Mouse (Mus musculus) limb, embryonic 13.5 days (tissue): Measurements from ENCODE around the gene Mmachc. TPM values are rescaled to one million over a fixed set of nuclear protein-coding genes. Genes with fewer than 3 reads are reported as not detected.
"Not testable (repeated sequence)": the region's sequence is repeated elsewhere in the genome, so short reads cannot be mapped to it uniquely, and the experiment has no call there.

Source experiments
- ATAC-seq: fragments of 200-750 bp; cut with Nextera tagmentation; 2 replicates; pipeline ENCODE4 v1.8.0; 2017; ENCODE audit warnings: low read depth, moderate number of reproducible peaks, moderate TSS enrichment; ENCODE audit not compliant: low FRiP score
- H3K27ac ChIP-seq: fragments of 300-500 bp; sonication (generic); 2 replicates; pipeline ENCODE4 v1.5.1; 2015; ENCODE audit warnings: inconsistent platforms, mild to moderate bottlenecking, moderate library complexity
- H3K27me3 ChIP-seq: fragments of 300-500 bp; sonication (generic); 2 replicates; pipeline ENCODE4 v1.6.1; 2015; ENCODE audit warnings: mild to moderate bottlenecking, inconsistent platforms
- H3K36me3 ChIP-seq: fragments of 300-500 bp; sonication (generic); 2 replicates; pipeline ENCODE4 v1.6.1; 2015; ENCODE audit warnings: inconsistent platforms, mild to moderate bottlenecking, moderate library complexity
- H3K4me1 ChIP-seq: fragments of 300-500 bp; sonication (generic); 2 replicates; pipeline ENCODE4 v1.6.1; 2015; ENCODE audit warnings: inconsistent platforms
- H3K4me2 ChIP-seq: fragments of 300-500 bp; sonication (generic); replicated peaks from 2 replicates; pipeline ENCODE4 v1.6.1; 2015; ENCODE audit warnings: inconsistent platforms, mild to moderate bottlenecking, moderate library complexity
- H3K4me3 ChIP-seq: fragments of 300-500 bp; sonication (generic); 2 replicates; pipeline ENCODE4 v1.5.1; 2015; ENCODE audit warnings: moderate library complexity, mild to moderate bottlenecking, inconsistent platforms
- H3K9ac ChIP-seq: fragments of 300-500 bp; sonication (generic); 2 replicates; pipeline ENCODE4 v1.6.1; 2015; ENCODE audit warnings: mild to moderate bottlenecking, inconsistent platforms
- H3K9me3 ChIP-seq: fragments of 300-500 bp; sonication (generic); 2 replicates; pipeline ENCODE4 v1.6.1; 2016; ENCODE audit warnings: inconsistent platforms
- WGBS: fragments of 180-500 bp; shearing (Covaris S2); methylation state at CpG from one replicate; pipeline ENCODE4 v1.1.7; 2015; 5-methylcytosine and 5-hydroxymethylcytosine counted together
- polyA plus RNA-seq: library from polyadenylated mRNA; unstranded; fragments of >200 nt; fragmentation: Nextera tagmentation; extraction: Ambion mirVana; gene quantifications from 2 replicates; pipeline ENCODE4 v1.2.1, GENCODE M21; 2015

Mmachc gene
- polyA plus RNA-seq, 1 experiment from 2014 or later = 27.1 TPM

- H3K27me3 ChIP-seq = no peaks in the 10 kb centered on the region
- peak within 1 kb of the TSS; percentile 98 for H3K27ac ChIP-seq
- peaks cover 28% of the 10 kb centered on the region for H3K36me3 ChIP-seq
- peak; percentile 98 for ATAC-seq
- under 1% methylated on average over 56 of the region's 56 CpGs for WGBS
- peak within 1 kb of the TSS; percentile 78 for H3K4me2 ChIP-seq
- peaks cover 20% of the 10 kb centered on the region for H3K4me1 ChIP-seq
- H3K4me3 ChIP-seq = peak within 1 kb of the TSS; percentile 70
- peak within 1 kb of the TSS; percentile 87 for H3K9ac ChIP-seq
- no peaks in the 10 kb centered on the region for H3K9me3 ChIP-seq
Observed at GRCm38 (mm10) chr4:116685402-116686061, 22.7 kb downstream of the Mmachc start, which contains the start of gene Prdx1. Gene Prdx1 (plus strand): TSS chr4:116685544.

- Histone ChIP-seq H3K36me3 (peaks cover 21% of the 10 kb centered on the region), H3K9me3 (no peaks in the 10 kb centered on the region), H3K4me1 (peaks cover 20% of the 10 kb centered on the region), H3K9ac (peak overlapping the region; percentile 87; the same call in 1 of the 2 replicates), H3K4me3 (peak overlapping the region; percentile 70), H3K27me3 (no peaks in the 10 kb centered on the region), H3K4me2 (peak overlapping the region; percentile 78), H3K27ac (peak overlapping the region; percentile 98)
- no peak for ATAC-seq
- 64% methylated on average over 2 of the region's 2 CpGs for WGBS
Observed at GRCm38 (mm10) chr4:116684665-116685064, 23.5 kb downstream of the Mmachc start.

GRCm38 (mm10) chr4:116683957-116684356, 24.2 kb downstream of the Mmachc start:
- Histone ChIP-seq H3K4me1 (peaks cover 20% of the 10 kb centered on the region), H3K36me3 (peaks cover 14% of the 10 kb centered on the region), H3K4me2 (no peak overlapping the region), H3K27me3 (no peaks in the 10 kb centered on the region), H3K27ac (no peak overlapping the region), H3K9ac (no peak overlapping the region), H3K9me3 (no peaks in the 10 kb centered on the region), H3K4me3 (no peak overlapping the region)
- ATAC-seq = no peak
- WGBS = 90% methylated on average over 4 of the region's 4 CpGs

GRCm38 (mm10) chr4:116680521-116680920, 27.7 kb downstream of the Mmachc start:
- not testable (repeated sequence) for H3K9me3 ChIP-seq, H3K4me2 ChIP-seq, H3K27ac ChIP-seq, H3K4me1 ChIP-seq, ATAC-seq, H3K36me3 ChIP-seq, H3K9ac ChIP-seq, H3K27me3 ChIP-seq, H3K4me3 ChIP-seq
- WGBS = 85% methylated on average over 4 of the region's 4 CpGs

GRCm38 (mm10) chr4:116679141-116679540, 29.1 kb downstream of the Mmachc start:
- Histone ChIP-seq H3K4me1 (no peaks in the 10 kb centered on the region), H3K9me3 (no peaks in the 10 kb centered on the region), H3K27me3 (no peaks in the 10 kb centered on the region), H3K27ac (no peak overlapping the region), H3K9ac (no peak overlapping the region), H3K4me2 (no peak overlapping the region), H3K4me3 (no peak overlapping the region), H3K36me3 (no peaks in the 10 kb centered on the region)
- no peak for ATAC-seq
- 63% methylated on average over 5 of the region's 5 CpGs for WGBS

GRCm38 (mm10) chr4:116677808-116678207, 30.4 kb downstream of the Mmachc start:
- Histone ChIP-seq H3K4me2 (no peak overlapping the region), H3K9me3 (no peaks in the 10 kb centered on the region), H3K27ac (no peak overlapping the region), H3K36me3 (no peaks in the 10 kb centered on the region), H3K4me1 (no peaks in the 10 kb centered on the region), H3K4me3 (no peak overlapping the region), H3K27me3 (no peaks in the 10 kb centered on the region), H3K9ac (no peak overlapping the region)
- no peak for ATAC-seq
- WGBS = 76% methylated on average over 1 of the region's 1 CpGs

- Histone ChIP-seq H3K9ac (no peak overlapping the region), H3K4me3 (no peak overlapping the region), H3K27ac (no peak overlapping the region), H3K9me3 (no peaks in the 10 kb centered on the region), H3K4me2 (no peak overlapping the region), H3K27me3 (no peaks in the 10 kb centered on the region), H3K4me1 (no peaks in the 10 kb centered on the region), H3K36me3 (no peaks in the 10 kb centered on the region)
- WGBS = 84% methylated on average over 3 of the region's 3 CpGs
- ATAC-seq = no peak
Observed at GRCm38 (mm10) chr4:116676027-116676426, 32.2 kb downstream of the Mmachc start.

GRCm38 (mm10) chr4:116674761-116675160, 33.4 kb downstream of the Mmachc start:
- H3K4me3 ChIP-seq, H3K9ac ChIP-seq, H3K9me3 ChIP-seq, H3K4me1 ChIP-seq, H3K36me3 ChIP-seq, H3K27ac ChIP-seq, H3K27me3 ChIP-seq, H3K4me2 ChIP-seq, ATAC-seq: not testable (repeated sequence)
- 88% methylated on average over 6 of the region's 6 CpGs for WGBS

- H3K27ac ChIP-seq = no peak overlapping the region
- no peaks in the 10 kb centered on the region for H3K36me3 ChIP-seq
- no peak overlapping the region for H3K9ac ChIP-seq
- no peak overlapping the region for H3K4me3 ChIP-seq
- H3K4me2 ChIP-seq = no peak overlapping the region
- no peaks in the 10 kb centered on the region for H3K27me3 ChIP-seq
- WGBS = 78% methylated on average over 2 of the region's 2 CpGs
- ATAC-seq = no peak
- no peaks in the 10 kb centered on the region for H3K9me3 ChIP-seq
- no peaks in the 10 kb centered on the region for H3K4me1 ChIP-seq
Observed at GRCm38 (mm10) chr4:116672785-116673184, 35.4 kb downstream of the Mmachc start.

GRCm38 (mm10) chr4:116669291-116669690, 38.9 kb downstream of the Mmachc start:
- WGBS = 62% methylated on average over 2 of the region's 2 CpGs
- H3K9me3 ChIP-seq = no peaks in the 10 kb centered on the region
- H3K27ac ChIP-seq = no peak overlapping the region
- H3K4me1 ChIP-seq = no peaks in the 10 kb centered on the region
- H3K36me3 ChIP-seq = no peaks in the 10 kb centered on the region
- no peak overlapping the region for H3K4me3 ChIP-seq
- ATAC-seq = no peak
- no peak overlapping the region for H3K4me2 ChIP-seq
- H3K9ac ChIP-seq = no peak overlapping the region
- H3K27me3 ChIP-seq = no peaks in the 10 kb centered on the region

- no peak for ATAC-seq
- no peaks in the 10 kb centered on the region for H3K27me3 ChIP-seq
- 61% methylated on average over 3 of the region's 3 CpGs for WGBS
- no peak overlapping the region for H3K9ac ChIP-seq
- no peaks in the 10 kb centered on the region for H3K9me3 ChIP-seq
- H3K36me3 ChIP-seq = no peaks in the 10 kb centered on the region
- no peak overlapping the region for H3K27ac ChIP-seq
- H3K4me1 ChIP-seq = no peaks in the 10 kb centered on the region
- no peak overlapping the region for H3K4me3 ChIP-seq
- no peak overlapping the region for H3K4me2 ChIP-seq
Observed at GRCm38 (mm10) chr4:116668145-116668544, 40.1 kb downstream of the Mmachc start.

- H3K9ac ChIP-seq = no peak overlapping the region
- 66% methylated on average over 4 of the region's 4 CpGs for WGBS
- H3K27ac ChIP-seq = no peak overlapping the region
- H3K9me3 ChIP-seq = no peaks in the 10 kb centered on the region
- H3K4me2 ChIP-seq = no peak overlapping the region
- H3K4me3 ChIP-seq = no peak overlapping the region
- H3K36me3 ChIP-seq = no peaks in the 10 kb centered on the region
- no peak for ATAC-seq
- H3K4me1 ChIP-seq = no peaks in the 10 kb centered on the region
- no peaks in the 10 kb centered on the region for H3K27me3 ChIP-seq
Observed at GRCm38 (mm10) chr4:116666625-116667024, 41.6 kb downstream of the Mmachc start.

GRCm38 (mm10) chr4:116661998-116662397, 46.2 kb downstream of the Mmachc start:
- no peak for ATAC-seq
- Histone ChIP-seq H3K9ac (no peak overlapping the region), H3K27me3 (no peaks in the 10 kb centered on the region), H3K9me3 (no peaks in the 10 kb centered on the region), H3K36me3 (no peaks in the 10 kb centered on the region), H3K4me3 (no peak overlapping the region), H3K4me2 (no peak overlapping the region), H3K27ac (no peak overlapping the region), H3K4me1 (no peaks in the 10 kb centered on the region)
- 88% methylated on average over 1 of the region's 1 CpGs for WGBS
